Mouse (Mus musculus): Measurements from ENCODE around the gene Cphx1.
"Not testable (repeated sequence)": the region's sequence is repeated elsewhere in the genome, so short reads cannot be mapped to it uniquely, and the experiment has no call there.

Gene Cphx1

GRCm38 (mm10) chr14:25938004-25938403 is at the start of gene Cphx1:
TSS of gene Cphx1 (plus strand) at chr14:25938304.
- not testable (repeated sequence) for DNase-seq (ENCODE audit: low spot score in 2 of 2)

GRCm38 (mm10) chr14:25894566-25894965 is 43.5 kb upstream of the Cphx1 start:
- DNase-seq (ENCODE audit: low spot score in 2 of 2) = not testable (repeated sequence)

DNA sequence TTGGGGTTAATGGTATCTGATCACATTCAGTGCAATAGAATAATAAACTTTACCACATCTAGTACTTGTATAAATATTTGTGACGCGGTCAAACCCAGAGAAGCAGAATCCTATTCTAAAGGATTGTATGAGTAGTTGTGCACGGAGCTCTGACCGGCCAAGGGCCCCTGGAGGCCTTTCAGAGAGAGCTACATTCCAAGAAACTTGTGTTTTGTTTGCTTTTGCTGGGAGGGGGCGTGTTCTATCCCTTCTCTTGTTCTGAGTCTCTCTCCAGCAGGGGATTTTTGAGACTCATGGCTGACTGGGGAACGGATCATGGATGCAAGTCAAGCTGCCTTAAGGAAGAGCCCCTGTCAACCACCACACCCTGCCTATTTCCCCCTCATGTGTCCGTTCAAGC is 42.4 kb upstream of the Cphx1 start:
- DNase-seq (ENCODE audit: low spot score in 2 of 2) = not testable (repeated sequence)

- DNase-seq (ENCODE audit: low spot score in 2 of 2) = not testable (repeated sequence)
Observed at GRCm38 (mm10) chr14:25903000-25903399, 35.1 kb upstream of the Cphx1 start, which contains the start of gene Plac9a. TSS of gene Plac9a (minus strand) at chr14:25903100.

DNA sequence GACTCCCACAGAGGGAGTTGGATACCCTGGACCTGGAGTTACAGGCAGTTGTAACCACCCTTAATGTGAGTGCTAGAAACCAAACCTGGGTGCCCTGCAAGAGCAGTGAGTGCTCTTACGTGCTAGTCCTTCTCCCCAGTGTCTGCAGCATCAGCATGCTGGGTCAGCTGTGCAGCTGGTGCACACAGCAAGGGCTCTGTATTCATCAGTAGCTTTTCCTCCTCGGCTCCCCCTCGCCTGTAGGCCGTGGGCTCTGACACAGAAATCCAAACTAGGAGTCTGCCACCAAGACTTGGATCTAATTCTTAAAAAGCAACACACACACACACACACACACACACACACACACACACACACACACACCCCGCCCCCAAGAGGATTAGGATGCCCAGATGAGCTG is 32.9 kb upstream of the Cphx1 start:
- not testable (repeated sequence) for DNase-seq (ENCODE audit: low spot score in 2 of 2)

- DNase-seq (ENCODE audit: low spot score in 2 of 2) = not testable (repeated sequence)
Observed at GRCm38 (mm10) chr14:25907272-25907671, 30.8 kb upstream of the Cphx1 start.

DNA sequence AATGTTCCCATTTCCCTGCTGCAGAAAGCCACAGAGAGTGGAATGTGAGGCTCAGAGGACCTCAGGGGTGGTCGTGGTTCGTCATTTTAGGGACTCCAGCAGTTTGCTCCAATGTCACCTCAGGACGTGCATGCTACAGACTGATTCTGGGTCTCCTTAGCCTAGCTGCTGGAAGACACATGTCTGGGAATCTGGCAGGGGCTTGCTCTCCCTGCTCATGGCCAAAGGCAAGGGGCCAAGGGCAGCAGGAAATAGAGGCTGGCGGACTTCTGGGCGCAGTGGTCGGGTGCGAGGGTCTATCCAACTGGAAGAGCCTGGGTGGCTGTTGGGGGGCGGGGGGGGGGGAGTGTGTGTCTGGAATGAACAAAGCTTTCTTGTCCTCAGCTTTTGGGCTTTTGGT is 29.1 kb upstream of the Cphx1 start:
- not testable (repeated sequence) for DNase-seq (ENCODE audit: low spot score in 2 of 2)

DNA sequence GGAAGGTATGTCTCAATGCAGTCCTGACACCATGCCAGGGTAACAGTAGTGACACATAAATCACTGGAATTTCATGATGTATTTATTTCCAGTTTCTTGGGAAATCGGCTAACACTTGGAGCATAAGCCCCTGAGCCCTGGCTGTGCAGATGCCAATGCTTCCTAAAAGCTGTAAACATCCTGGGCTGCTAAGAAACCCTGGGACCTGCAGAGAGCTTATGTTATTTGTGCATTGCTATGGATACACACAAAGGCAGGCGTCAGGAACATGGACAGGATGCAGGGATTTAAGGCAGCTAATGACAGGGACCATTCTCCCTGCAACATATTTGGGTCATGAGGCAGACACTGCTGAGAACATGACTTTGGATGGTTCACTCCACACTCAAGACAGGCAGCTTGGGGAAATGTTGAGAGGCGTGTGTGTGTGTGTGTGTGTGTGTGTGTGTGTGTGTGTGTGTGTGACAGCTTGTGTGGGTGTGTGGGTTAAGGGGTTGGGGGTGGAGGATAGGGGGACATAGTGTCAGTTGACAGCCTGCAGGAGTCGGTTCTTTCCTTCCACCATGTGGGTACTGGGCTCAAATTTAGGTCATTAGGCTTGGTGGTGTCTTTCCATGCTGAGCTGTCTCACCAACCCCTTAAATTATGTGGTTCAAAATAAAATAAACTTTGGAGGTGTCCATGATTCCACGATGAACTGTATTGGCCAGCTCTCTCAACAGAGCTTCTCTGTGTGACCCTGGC is 19.5 kb upstream of the Cphx1 start:
- DNase-seq (ENCODE audit: low spot score in 2 of 2) = not testable (repeated sequence)

DNA sequence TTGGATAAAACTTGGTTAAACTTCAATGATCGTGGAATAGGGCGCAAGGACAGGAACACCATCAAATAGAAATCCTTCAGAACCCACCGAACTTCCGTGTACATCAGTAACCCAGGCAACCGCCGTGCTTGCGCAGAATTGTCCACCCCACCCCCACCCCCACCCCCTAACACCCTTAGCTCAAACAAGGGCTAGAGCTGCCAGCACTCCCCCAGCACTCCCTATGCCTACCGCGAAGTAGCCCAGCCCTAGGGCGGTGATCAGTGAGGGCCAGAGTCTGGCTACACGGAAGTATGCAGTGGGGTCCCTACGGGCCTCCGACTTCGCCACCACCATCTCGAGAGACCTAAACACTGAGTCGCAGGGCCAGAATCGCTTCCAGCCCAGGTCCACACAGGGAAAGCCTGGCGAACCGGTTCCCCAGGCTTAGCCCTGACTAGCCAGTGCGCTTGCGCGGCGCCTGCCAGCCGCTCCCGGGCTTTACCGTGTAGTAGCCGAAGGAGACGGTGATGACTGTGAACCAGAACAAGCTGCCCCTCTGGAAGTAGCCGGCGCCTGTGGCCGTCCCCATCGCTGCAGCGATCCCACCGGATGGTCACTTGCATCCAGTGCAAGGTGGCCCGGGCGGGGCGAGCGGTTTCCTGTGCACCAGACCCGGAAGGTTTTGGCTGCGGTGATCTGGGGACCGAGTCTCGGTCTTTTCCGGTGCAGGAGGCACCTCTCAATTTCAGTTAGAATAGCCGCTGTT is 11.1 kb upstream of the Cphx1 start:
- not testable (repeated sequence) for DNase-seq (ENCODE audit: low spot score in 2 of 2)

- not testable (repeated sequence) for DNase-seq (ENCODE audit: low spot score in 2 of 2)
Observed at GRCm38 (mm10) chr14:25927562-25927881, 10.6 kb upstream of the Cphx1 start, which contains the start of gene Tmem254a. TSS of gene Tmem254a (minus strand) at chr14:25927672.

GRCm38 (mm10) chr14:25936867-25937630 is 1.1 kb upstream of the Cphx1 start:
- DNase-seq (ENCODE audit: low spot score in 2 of 2) = not testable (repeated sequence)

DNA sequence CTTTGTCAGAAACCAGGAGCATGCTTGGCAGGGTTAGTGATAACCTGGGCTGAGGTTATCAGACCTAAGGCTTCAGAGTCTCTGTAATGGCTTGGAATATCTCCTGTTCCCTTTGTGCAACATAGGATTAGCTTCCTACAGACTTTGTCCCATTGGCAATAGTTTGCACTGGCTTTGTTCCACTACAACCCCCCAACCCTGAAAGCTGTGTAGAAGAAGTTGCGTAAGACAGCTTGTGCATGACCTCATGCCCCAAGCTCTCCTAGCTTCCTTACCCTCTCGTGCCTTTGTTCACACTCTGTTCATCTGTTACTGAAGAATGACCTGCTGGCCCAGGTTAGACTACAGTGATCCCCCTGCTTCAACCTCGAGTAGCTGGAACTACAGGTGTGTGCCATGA is 19.8 kb downstream of the Cphx1 start:
- DNase-seq (ENCODE audit: low spot score in 2 of 2) = not testable (repeated sequence)

DNA sequence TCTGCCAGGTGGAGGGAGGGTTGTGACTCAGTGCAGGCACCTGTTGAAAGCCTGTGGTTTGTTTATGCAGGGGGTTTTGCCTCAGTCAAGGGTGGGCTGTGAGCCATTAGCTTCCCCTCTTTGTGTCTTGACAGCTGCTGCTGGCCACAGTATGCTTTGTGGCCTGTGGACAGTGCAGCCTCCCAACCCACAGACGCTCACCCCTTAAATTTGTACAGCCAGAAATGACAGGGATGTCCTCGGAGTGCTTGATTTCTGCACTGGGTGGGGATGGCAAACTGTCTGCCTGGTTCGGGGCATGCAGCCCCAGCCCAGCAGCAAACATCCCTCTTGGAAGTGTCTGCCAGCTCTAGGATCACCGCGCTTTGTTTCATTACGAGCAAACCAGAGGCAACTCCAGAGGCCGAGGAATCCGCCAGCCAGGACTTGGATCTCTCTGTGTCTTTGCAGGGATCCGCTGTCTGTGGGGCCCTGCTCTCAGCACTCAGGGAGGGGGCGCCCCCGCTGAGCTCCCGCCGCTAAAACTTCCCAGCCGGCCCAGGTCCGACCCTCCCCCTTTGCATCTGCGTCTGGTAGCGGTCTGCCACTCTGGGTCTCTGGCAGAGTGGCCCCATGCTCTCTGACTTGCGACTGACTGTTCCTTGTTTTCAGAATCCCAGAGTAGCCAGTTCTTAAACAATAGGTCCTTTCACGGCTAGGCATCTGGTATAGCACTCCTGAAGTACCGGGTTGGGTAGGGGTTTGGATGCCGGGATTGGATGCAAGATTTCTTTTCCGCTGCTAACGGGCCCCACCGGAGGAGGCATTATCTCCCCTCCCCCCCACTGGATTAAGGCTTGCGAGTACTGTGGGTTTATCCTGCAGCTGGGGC is 40.5 kb downstream of the Cphx1 start, which contains the start of gene Duxbl1:
Gene Duxbl1, plus strand, starts transcription at position 207 of the 871 bp plus-strand sequence.
- DNase-seq (ENCODE audit: low spot score in 2 of 2) = not testable (repeated sequence)

- DNase-seq (ENCODE audit: low spot score in 2 of 2) = not testable (repeated sequence)
Observed at GRCm38 (mm10) chr14:25979242-25979941, 41.3 kb downstream of the Cphx1 start.

GRCm38 (mm10) chr14:25981880-25982279 is 43.8 kb downstream of the Cphx1 start:
- DNase-seq (ENCODE audit: low spot score in 2 of 2) = not testable (repeated sequence)

All from spleen, postnatal 14 days (tissue).